Mouse (Mus musculus) liver (tissue): ENCODE measurements around the gene 2310022A10Rik.
A peak's percentile ranks its signal among the peaks of the same experiment; 100 is the strongest.

Experiments
- DNase-seq: peaks from one replicate; pipeline ENCODE4 v3.0.0-alpha.2; 2020; ENCODE audit warnings: mixed read lengths

Gene 2310022A10Rik

DNA sequence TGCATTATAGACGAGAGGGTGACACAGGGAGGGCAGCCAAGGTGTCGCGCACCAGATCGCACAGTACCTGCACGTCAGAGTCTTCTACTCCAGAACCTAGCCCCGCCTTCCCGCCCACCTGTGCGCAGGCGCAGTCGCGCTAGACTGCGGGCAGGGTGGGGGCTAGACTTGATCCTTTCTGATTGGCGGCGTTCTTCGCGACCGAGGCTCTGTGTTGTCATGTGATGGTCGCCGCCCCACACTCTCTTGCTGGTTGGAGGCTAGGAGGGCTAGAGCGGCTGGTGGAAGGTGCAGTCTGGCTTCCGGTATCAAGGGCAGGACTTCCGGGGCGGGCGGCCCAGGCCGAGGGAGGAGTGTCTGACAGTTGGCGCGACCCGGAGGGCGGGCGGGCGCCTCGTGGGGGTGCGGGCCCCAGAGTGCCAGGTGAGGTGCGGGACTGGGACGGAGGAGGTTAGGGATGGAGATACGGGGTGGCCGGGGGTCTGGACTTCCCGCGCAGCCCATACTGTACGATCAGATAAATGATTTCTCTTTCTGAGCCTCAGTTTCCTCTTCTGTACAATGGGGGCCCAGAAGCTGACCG lies at the start of gene 2310022A10Rik, which contains the start of gene Pld3:
2310022A10Rik (plus strand) TSS at position 303 of the 583 bp plus-strand sequence.
Pld3 (minus strand) TSS at position 288 of the 583 bp plus-strand sequence.
- DNase-seq: peak; percentile 97

DNA sequence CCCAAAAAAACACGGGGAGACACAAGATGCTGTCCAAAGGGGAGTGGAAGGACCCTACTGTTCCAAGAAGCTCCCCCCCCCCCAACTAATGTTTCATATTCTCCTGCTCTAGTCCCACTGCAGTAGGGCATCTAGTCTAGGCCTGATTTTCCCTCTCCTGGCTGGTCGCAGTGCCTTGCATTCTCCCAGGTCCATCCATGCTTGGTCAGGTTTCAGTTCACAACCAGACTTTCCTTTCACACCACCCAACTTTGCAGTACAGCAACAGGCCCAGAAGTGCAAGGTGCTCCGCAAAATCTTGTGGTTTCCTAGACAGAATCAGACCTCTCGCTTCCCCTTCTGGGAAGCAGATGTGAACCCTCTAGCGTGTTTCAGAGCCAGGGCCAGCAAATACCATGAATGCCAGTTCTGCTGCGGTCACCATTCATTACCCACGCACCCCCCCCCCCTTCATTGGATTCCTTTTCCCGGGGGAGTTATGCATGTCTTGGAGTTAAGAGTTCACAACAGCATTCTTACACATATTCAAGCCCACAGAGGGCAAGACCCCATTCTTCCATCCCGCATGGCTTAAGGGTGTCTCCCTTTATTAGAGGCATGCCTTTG lies 46.2 kb upstream of the 2310022A10Rik start:
- DNase-seq: peak; percentile 31

DNA sequence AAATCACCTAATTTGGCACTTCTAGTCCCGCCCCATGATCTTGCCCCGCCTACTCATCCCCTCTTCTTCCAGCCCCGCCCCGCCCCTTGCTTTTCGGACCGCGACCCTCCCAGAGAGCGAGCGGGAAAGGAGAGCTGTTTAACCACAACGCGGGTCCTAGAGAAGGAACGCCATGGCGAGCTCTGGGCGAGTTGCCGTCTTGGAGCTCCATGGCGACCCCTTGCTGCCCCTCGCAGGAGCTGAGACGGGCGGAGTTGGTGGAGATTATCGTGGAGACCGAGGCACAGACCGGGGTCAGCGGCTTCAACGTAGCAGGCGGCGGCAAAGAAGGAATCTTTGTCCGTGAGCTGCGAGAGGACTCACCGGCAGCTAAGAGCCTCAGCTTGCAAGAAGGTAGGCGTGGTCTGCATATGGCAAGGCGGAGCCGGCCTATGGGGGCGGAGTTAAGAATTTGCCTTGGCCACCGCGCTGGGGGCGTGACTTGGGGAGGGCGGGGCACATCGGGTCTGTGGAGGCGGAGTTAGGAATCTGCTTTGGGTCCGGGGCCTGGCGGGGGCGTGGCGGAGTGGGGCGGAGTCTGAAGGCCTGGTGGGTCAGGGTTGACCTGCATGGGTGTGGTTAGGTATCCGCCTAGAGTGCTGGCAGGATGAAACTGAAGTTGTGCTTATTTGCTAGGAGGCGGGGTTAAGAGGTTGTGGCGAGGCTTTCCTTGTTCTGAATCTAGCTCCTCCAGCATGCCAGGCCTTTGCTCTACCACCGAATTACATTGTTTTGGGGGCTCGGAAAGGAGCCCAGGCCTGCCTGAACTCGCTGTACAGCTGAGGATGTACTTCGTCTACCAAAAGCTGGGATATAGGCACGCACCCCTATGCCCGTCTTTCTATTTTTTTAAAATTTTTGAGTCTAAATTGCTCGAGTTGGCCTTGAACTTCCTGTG lies 45.1 kb upstream of the 2310022A10Rik start:
- DNase-seq: peak; percentile 100

DNA sequence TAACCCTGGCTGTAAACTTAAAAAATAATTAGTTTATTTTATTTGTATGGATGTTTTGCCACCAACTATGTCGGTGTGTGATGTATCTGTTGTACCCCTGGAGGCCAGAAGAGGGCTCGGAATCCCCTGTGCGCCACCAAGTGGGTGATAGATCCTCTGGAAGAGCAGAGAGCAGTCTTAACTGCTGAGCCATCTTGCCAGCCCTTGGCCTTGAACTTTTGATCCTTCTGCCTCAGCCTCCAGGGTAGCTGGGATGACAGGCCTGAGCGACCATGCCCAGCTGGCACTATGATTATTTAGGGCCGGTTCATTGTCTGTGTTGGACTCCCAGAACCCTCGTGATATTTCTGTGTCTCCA lies 44.4 kb upstream of the 2310022A10Rik start:
- DNase-seq: peak; percentile 85

DNA sequence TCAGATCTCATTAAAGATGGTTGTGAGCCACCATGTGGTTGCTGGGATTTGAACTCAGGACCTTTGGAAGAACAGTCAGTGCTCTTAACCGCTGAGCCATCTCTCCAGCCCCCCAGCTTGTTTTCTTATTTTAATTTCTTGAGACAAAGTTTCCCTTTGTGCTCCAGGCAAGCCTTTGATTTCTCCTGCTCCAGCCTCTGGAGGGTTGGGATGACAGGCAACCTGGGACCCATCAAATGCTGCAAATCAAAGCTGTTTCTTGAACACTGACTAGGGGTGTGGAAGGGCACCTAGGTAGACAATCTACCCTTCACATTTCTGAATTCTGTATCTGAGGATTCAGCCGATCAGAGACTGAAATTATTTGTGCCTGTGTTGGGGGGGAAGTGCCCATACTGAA lies 42.2 kb upstream of the 2310022A10Rik start:
- DNase-seq: no peak

DNA sequence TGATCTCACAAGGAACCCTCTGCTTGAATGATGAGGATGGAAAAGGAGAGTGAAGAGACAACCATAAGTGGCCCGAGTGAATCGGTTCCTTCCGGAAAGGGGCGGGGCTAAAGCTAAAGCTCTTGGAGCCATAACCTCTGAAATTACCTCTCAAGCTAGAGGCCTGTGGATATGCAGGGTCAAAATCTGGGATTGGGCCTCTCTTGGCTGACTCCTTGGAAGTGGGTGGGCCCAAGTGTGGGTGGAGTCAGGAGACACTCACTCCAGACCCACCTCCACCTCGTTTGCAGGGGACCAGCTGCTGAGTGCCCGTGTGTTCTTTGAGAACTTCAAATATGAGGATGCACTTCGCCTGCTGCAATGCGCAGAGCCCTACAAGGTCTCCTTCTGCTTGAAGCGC lies 38.1 kb upstream of the 2310022A10Rik start:
- DNase-seq: no peak

DNA sequence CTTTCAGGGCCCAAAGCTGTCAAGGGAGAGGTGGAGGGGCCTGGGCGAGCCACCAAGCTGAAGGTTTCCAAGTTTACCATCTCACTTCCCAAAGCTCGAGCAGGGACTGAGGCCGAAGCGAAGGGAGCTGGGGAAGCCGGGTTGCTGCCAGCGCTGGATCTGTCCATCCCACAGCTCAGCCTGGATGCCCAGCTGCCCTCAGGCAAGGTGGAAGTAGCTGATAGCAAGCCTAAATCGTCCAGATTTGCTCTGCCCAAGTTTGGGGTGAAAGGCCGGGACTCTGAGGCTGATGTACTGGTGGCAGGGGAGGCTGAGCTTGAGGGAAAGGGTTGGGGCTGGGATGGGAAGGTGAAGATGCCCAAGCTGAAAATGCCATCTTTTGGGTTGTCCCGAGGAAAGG lies 34.7 kb upstream of the 2310022A10Rik start:
- DNase-seq: no peak

DNA sequence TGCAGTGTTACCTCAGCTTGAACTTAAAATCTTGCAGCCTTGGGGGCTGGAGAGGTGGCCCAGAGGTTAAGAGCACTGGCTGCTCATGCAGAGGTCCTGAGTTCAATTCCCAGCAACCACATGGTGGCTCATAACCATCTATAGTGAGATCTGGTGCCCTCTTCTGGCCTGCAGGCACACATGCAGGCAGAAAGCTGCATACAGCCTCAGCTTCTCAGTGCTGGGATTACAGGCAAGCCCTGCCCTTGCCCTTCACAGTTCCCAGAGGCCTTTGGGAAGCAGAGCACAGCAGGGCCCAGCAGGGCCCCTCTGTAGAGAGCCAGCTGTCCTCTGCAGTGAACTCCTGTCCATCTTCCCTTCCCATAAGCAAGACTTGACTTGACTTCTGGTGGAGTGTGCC lies 32.9 kb upstream of the 2310022A10Rik start:
- no peak for DNase-seq

DNA sequence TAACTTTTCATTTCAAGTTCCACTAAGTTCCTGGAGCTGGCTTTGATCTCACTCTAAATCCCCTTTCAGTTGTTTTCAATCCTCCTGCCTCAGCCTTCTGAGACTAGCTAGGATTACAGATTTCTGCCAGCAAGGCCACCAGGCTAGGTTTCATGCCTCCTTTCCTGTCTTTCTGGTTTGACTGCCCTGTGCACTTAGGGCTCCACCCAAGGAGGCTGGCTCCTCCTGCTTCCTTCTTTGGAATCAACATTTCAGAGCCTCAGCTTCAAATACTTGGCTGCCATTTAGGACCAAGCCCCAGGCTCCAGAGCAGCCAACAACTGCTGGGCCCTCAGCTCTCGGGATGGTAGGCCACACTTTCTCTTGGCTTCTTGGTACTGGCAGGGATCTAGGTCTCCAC lies 32.4 kb upstream of the 2310022A10Rik start:
- DNase-seq: no peak

DNA sequence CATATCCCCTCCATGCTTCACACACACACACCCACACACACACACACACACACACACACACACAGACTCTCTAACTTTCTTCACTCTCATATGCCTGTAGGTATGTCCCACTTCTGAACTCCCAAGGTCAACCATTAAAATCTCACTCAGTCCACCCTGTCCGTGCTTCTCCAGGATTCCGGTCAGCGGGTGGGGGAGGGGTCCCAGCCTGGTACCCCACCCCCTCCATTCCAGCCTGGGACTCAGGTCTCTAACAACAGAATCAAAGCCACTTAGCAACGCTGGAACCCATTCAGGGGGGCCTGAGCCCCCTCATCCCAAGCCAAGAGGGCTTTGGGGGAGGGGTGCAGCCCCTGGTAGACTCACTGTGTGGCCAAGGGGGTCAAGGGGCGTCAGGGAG lies 30.1 kb upstream of the 2310022A10Rik start, which contains the start of gene Hipk4:
Hipk4 (plus strand) TSS at position 301 of the 400 bp plus-strand sequence.
- no peak for DNase-seq

DNA sequence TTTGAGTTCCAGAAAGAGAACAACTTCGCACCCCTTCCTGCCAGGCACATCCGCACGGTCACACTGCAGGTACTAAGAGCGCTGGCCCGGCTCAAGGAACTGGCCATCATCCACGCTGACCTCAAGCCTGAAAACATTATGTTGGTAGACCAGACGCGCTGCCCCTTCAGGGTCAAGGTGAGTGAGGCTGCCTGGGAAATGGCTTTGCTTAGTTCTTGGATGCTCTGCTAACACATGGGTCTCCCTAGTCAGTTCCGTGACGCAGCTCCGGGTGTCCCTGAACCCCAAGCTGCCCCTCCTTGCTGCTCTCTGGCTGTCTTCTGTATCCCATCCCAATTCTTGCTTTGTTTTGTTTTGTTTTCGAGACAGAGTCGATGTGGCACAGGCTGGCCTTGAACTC lies 29.2 kb upstream of the 2310022A10Rik start:
- no peak for DNase-seq

DNA sequence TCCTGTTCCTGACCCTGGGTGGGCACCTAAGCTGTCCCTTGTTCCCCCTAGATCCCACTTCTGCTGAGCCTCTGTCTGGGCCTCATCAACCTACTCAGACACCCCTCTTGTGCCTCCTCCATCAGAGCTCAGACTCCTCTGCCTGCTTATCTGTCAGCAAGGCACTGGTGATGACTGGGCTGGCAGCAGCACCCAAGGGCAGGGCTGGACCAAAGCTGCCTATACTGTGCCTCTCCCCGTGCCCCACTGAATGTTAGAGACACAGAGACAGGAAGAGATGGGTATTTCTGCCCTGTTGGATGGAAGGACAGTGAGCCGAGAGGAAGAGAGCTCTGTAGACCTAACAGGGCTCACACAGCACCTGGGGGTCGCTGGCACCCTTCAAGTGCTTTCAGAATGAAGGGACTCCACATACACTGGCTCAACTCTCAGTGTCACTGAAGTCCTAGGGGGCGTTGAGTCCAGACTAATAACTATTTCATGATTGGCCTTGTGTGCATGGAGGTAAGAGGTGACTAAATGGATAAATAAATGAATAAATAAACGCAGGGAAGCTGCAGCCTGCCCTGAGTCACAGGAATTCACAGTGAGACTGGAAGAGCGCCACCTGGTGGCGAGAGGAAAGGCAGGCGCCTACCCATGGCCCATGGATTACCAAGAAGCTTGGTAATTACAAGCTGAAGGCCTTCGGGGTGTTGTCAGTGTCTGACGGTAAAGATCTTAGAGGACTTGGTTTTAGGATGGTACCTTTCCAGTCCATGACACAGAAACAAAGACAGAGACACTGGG lies 26.8 kb upstream of the 2310022A10Rik start:
- DNase-seq: peak; percentile 92

DNA sequence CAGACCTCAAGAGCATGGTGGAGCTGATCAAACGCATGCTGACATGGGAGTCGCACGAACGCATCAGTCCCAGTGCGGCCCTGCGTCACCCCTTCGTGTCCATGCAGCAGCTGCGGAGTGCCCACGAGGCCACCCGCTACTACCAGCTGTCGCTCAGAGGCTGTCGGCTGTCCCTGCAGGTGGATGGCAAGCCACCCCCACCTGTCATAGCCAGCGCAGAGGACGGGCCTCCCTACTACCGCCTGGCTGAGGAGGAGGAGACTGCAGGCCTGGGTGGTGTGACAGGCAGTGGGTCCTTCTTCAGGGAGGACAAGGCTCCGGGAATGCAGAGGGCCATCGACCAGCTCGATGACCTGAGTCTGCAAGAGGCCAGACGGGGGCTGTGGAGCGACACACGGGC lies 24.0 kb upstream of the 2310022A10Rik start:
- no peak for DNase-seq

DNA sequence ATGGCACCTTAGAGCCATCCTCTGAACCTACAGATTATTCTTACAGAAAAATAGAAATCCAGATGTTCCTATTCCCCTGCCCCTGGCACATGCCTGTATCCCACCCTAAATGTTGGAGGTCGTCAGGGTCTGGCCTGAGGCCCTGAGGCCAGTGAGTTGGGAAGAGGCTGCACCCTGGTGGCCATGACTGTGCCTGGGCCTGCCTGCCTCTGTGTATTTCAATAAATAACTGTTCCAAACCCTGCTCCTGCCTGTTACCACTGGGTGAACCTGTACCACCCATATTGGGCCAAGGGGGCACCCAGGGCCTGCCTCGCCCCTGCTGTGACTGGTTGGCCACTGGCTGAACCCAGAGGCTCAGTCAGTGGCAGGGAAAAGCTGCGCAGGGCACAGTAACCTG lies 22.1 kb upstream of the 2310022A10Rik start:
- DNase-seq: peak; percentile 5

DNA sequence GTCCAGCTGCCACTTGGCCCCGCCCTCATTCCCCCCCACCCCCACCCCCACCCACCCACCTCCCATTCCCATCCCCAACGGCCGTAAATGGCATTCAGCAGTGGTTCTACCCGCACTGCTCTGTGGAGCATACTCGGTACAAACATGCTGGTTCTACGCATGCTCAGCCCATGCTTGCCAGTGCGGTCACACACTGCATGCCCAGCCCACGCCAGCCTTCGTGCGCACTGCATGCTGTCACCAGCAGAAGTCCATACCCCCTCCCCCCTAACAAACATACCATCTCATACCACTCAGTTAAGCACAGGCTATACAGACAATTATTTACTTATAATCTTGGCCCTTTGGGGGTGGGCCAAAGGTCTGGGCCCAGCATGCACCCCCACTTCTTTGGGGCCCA lies 21.3 kb upstream of the 2310022A10Rik start:
- no peak for DNase-seq

DNA sequence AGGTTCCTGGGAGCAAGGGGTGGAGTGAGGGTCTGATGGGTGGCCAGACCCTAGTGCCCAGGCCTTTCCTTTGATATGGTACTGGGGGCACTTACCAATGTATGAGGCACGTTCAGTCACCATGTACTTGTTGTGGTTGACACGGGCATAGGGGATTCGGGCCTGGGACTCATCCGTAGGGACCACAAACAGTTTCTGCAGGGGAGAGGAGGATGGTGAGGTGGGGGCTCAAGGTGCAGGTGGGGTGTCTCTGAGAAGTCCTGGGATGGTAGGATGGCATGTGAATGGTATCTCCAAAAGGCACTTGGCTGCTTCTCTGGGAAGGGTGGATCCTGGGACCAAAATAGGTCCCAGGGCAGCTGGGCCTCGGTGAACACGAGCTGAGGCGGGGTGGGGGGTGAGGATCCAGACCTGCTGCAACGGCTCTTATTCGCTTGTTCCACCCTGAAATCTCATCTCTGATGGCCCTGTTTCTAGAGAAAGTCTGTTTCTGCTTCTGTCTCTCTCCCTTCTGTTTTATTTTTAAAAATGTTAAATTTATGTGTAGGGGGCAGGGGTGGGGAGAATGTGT lies 20.5 kb upstream of the 2310022A10Rik start:
- no peak for DNase-seq

DNA sequence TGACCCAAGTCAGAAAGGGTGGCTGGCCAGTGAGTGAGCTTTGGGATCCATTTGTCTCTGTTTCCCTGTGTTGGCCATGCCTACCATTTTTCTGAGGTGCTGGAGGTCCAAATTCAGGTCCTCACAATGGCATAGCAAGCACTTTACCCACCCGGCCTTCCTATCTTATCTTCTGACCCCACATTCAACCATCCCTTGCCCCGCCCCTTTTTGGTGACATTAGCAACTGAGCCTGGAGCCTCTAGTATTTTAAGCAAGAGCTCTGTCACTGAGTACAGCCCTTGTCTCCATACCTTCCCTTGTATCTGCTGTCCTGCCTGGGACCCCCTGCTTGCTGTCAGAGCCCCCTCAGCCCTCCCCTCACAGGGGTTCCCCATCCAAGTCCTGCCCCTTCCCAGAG lies 17.6 kb upstream of the 2310022A10Rik start:
- DNase-seq: peak; percentile 93

DNA sequence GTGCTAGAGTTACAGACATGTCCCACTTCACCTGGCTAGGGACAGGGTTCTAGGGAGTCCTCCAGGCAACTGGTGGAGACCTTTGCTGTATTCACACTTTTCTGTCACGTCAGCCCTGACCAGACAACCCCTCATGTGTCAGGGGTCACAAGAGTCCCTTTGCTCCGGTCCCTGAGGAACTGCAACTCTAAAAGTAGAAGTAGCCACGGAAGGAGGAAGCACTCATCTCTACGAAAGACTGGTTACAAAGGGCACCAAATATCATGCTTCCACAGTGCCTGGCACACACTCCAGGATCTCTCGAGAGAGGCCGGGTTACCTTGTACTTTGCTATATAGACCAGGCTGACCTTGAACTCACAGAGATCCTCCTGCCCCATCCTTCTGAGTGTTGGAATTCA lies 16.4 kb upstream of the 2310022A10Rik start:
- no peak for DNase-seq

DNA sequence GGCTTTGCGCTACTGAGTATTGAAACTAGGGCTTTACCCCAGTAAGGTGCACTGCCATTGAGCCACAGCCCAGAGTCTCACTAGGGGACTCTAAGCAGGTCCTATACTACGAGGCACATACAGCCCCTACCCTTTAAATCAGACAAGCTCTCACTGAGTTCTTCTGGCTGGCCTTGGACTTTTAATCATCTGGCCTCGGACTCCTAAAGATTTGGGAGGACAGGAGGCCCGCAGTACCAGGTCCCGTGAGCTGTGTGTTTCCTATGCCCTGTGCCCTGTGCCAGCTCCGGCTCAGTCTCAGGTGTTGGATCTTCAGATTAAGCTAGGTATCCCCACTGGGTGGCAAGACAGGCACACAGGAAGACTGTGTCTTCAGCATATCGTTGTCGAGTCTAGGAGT lies 15.0 kb upstream of the 2310022A10Rik start:
- DNase-seq: no peak

DNA sequence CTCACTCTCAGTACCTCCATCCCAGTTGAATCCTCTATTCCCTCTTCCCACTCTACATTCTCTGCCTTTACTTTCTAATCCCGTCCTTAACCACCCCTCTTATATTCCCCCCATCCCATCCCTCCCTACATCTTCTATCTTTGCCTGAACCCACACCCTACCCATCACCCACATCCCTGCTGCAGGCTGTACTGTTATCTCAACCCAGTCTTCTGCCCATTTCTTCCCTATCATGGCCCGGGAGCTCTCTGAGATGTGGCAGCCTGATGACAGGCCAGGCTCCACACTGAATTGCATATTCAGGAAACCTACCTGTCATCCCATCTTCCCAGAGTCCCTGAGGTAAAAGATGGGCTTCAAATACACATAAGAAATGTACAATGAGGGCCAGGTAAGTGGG lies 14.2 kb upstream of the 2310022A10Rik start:
- DNase-seq: peak; percentile 71

DNA sequence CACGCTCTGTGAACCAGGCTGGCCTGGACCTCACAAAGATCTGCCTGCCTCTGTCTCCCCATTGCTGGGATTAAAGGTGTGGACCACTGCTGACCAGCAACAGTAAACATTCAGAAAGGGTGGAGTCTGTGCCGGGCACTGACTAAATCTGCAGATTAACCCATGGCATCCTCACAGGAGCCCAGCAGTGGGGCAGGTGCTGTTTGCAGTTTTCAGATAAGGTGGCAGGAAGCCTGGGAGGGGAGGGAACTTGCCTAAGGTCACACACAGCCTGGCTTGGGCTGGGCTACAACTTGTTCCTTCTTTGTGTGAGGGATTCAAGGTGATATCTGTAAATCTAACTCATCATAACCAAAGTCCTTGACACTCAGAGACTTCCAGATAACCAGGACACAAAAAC lies 12.5 kb upstream of the 2310022A10Rik start:
- peak; percentile 88 for DNase-seq

DNA sequence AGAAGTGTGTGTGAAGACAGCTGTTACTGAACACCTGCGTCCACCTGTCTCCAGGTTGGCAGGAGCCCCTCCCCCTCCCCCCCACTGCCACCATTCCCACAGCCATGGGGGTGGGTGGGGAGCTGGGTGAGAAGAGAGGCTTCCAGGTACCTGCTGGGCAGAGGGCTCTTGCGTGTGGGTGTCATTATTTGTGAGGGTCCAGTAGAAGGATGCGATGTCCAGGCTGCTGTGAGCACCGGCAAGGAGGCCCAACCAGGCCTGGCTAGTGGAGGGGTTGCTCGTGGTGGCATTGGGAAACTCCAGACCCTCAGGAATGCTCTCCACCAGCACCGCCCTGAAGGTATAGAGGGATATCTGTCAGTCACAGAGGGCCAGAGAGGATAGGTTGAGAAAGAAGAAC lies 12.1 kb upstream of the 2310022A10Rik start:
- no peak for DNase-seq

DNA sequence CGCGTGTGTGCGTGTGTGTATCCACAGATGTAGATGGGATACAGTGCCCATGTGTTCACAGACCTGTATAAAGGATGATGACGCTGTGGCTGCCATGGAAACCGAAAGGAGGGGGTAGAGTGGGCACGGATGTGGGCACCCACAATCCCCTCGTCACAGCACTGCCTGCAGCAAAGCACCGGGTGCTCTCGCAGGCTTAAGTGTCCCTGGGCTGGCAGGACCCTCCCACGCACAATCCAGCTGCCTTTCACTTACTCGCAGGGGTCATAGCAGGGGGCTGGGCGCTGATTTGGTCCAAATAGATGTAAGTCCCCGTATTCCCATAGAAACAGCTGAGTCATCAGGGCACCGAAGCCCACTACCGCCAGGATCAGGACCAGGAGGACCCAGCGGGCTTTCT lies 11.6 kb upstream of the 2310022A10Rik start:
- no peak for DNase-seq
